Mouse (Mus musculus) frontal cortex, adult 2 months (tissue): ENCODE data around the gene Gbp2b. TPM values are rescaled to one million over a fixed set of nuclear protein-coding genes. Genes with fewer than 3 reads are reported as not detected.
"Not testable (repeated sequence)": the region's sequence is repeated elsewhere in the genome, so short reads cannot be mapped to it uniquely, and the experiment has no call there.

ENCODE experiments used
- DNase-seq, 2 experiments: peaks; one replicate each; pipeline ENCODE4 v3.0.0; 2022; ENCODE audit warnings: low spot score in 1 of 2; ENCODE audit errors: extremely low spot score in 1 of 2
- polyA plus RNA-seq: library from polyadenylated mRNA; depleted of rRNA; stranded (reverse); fragments of >200 nt; gene quantifications from 2 replicates; pipeline ENCODE4 v1.2.3, GENCODE M21; 2012; rRNA removed

The Gbp2b gene
- polyA plus RNA-seq, result not detected in 2 replicates

- DNase-seq, result no peak
These were observed at the start of gene Gbp2b for GRCm38 (mm10) chr3:142594547-142594946. Gbp2b (plus strand) TSS chr3:142594847.

GRCm38 (mm10) chr3:142546690-142547089 lies 48.0 kb upstream of the Gbp2b start:
- no peak for DNase-seq

DNA sequence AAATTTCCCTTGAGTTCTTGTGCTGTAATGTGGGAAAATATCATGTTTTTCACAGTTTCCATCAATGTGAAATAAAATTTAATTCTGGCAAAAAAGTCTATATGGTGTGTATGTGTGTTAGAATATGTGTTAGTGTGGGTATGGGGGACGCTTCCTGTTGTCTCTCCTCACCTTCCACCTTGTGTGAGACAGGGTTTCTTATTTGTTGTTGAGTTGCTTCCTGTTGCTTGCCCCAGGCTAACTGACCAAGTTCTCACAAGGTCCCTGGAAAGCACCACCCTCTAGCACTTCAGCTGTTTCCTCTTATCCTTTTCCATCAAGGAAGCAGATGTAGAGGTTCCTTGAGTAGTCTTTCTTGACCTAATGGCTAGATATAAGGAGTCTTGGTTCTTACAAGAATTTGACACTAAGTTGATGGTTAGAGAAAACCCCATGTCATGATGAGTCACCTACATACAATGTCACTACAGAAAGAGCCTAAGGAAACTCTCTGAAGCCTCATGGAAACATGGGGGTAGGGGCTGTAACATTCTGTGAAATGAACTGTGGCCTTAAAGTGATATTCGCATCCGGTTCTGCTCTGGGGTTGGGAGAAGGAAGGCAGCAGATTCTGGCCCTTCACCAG lies 44.5 kb upstream of the Gbp2b start:
- DNase-seq, result no peak

DNA sequence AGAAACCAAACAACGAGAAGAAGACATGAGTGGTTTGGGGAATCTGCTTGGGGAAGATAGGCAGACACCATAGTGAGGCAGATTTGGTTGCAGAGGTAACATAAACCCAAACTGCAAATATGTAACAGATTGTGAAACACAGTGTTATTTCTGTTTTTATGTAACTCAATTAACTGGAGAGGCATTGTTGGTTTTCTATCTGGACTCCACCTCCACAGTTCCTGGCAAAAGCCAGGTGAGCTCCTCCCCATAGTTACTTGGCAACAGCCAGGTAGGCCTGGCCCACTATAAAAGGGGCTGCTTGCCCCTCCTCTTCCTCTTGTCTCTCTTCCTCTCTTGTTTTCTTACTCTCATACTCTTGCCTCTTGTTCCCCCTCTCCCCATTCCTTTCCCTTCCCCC lies 40.0 kb upstream of the Gbp2b start:
- DNase-seq, result no peak

- no peak for DNase-seq
These were observed 39.0 kb upstream of the Gbp2b start for GRCm38 (mm10) chr3:142555623-142556022.

- no peak for DNase-seq
These were observed 34.9 kb upstream of the Gbp2b start, which contains the start of gene Gbp3 for GRCm38 (mm10) chr3:142559632-142560228. Gbp3 (plus strand) TSS chr3:142560026.

DNA sequence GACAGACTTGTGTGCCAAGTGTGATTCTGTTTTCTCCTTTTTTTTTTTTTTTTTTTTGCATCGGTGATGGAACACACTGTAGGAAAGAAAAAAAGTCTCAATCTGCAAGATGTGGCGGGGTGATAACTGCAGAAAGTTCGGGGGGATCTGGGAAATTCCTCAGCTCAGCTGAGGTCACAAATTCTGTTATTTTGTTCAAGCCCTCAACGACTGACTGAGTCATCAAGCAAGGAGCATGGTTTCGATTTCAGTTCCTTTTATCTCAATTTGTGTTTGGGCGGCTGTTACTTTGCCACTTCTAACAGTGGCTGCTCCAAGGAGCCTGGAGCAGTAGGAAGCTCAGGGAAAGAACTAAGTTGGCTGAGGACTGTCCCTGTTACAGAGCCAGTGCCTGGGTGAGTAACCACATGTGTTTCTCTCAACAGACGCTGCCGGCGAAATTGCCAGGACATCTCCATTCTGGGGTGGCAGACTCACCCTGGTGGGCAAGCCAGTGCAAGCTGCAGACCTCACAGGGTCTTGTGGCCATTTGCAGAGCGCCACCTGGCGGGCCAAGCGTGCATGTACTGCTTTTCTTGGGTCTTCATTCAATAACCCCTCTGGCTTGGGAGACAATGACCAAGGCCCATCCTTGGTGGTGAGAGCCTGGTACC lies 34.2 kb upstream of the Gbp2b start:
- DNase-seq, result peak; percentile 58 to 79

DNA sequence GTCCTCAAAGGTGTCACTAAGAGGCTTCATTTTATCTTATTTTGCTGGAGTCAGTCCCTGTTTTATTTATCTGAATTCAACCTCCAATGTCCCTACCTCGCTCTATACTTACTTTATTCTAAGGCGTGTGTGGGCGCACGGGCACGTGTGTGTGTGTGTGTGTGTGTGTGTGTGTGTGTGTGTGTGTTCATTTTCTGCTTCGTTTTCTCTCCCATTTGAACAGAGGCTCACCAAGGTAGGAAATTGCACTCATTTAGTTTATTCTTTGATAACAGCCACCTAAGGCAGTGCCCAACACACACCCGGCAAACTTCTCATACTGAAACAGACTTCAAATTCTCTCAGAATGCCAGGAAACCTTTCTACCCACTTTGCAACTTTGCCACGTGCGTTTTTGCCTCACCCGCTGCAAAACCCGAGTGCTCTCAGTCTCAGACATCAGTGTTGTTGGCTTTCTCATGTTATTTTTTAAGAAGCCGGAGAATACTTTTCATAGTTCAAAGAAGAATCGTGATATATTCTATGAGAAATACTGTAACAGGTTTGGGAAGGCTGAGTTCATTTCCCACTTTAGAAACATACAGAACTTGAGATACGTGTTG lies 33.5 kb upstream of the Gbp2b start:
- DNase-seq, result no peak

DNA sequence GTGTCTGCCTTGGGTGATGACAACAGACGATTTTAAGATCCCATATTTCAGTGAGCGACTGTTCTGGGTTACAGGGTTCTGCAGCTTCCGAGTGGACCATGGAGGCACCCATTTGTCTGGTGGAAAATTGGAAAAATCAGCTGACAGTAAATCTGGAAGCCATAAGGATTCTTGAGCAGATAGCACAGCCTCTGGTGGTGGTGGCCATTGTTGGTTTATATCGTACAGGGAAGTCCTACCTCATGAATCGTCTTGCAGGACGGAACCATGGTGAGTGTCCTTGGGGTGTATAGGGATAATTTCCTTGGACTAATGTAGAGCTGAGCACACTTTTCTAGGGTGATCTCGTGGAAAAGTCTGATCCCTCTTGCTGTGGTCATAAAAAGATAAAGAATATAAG lies 33.0 kb upstream of the Gbp2b start:
- no peak for DNase-seq

GRCm38 (mm10) chr3:142567490-142567889 lies 27.2 kb upstream of the Gbp2b start:
- DNase-seq, result not testable (repeated sequence)

GRCm38 (mm10) chr3:142570738-142571137 lies 23.9 kb upstream of the Gbp2b start:
- DNase-seq, result no peak

GRCm38 (mm10) chr3:142577108-142577507 lies 17.5 kb upstream of the Gbp2b start:
- DNase-seq, result no peak

DNA sequence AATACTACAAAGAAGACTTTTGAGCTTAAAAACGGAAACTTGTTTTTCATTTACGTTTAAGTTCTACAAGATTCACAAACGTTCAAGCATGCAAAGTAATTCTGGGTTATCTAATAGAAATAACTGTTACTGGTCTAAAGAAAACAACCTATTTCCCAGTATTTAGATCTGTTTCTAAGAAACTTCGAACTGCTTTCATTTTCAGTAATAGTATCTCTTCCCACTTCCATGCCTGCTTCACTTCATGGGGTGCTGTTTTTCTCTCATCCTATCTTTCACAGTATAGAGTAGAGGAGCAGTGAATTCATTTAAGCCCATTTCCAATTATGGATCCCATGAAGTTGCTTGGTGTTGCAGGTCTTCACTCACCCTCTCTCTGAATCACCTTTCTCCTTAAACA lies 16.3 kb upstream of the Gbp2b start:
- no peak for DNase-seq

GRCm38 (mm10) chr3:142583067-142583466 lies 11.6 kb upstream of the Gbp2b start:
- DNase-seq, result no peak

DNA sequence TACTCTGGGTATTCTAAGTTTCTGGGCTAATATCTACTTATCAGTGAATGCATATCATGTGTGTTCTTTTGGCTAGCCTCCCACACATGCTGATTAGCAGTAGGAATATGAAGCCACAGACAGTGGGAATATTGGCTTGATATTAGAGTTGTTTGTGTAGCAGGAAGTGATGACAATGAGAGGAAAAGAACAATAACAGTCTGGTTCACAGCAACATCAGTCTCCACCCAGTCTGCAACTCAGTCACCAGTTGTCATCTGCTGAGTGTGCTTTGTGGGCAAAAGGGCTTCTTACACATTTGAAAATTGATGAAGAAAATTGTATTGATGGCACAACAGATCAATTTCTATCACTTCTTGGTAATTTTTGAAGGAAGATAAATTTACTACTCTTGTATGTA lies 7.3 kb upstream of the Gbp2b start:
- no peak for DNase-seq

GRCm38 (mm10) chr3:142588888-142589287 lies 5.8 kb upstream of the Gbp2b start:
- no peak for DNase-seq

GRCm38 (mm10) chr3:142590431-142591067 lies 4.1 kb upstream of the Gbp2b start:
- no peak for DNase-seq

- no peak for DNase-seq
These were observed 3.3 kb downstream of the Gbp2b start for GRCm38 (mm10) chr3:142597923-142598322.

GRCm38 (mm10) chr3:142601675-142602074 lies 7.0 kb downstream of the Gbp2b start:
- no peak for DNase-seq

- no peak for DNase-seq
These were observed 24.0 kb downstream of the Gbp2b start for GRCm38 (mm10) chr3:142618658-142619057.

GRCm38 (mm10) chr3:142619606-142620005 lies 25.0 kb downstream of the Gbp2b start:
- DNase-seq, result no peak
